Mouse (Mus musculus) thymus, adult 2 months (tissue): ENCODE data around the gene Fbln5. TPM values are rescaled to one million over a fixed set of nuclear protein-coding genes. Genes with fewer than 3 reads are reported as not detected.

Experiments used
- DNase-seq: peaks from one replicate; pipeline ENCODE4 v3.0.0; 2021
- H3K27ac ChIP-seq: fragments of 200-500 bp; 2 replicates; pipeline ENCODE4 v1.5.1; 2012; ENCODE audit warnings: low read length, control low read depth; ENCODE audit not compliant: control insufficient read depth, insufficient read depth
- H3K27me3 ChIP-seq: fragments of 200-500 bp; 2 replicates; pipeline ENCODE4 v1.6.1; 2012; ENCODE audit warnings: mild to moderate bottlenecking, low read length, moderate library complexity, mixed read lengths; ENCODE audit not compliant: control insufficient read depth, insufficient read depth
- H3K36me3 ChIP-seq: fragments of 200-500 bp; 2 replicates; pipeline ENCODE4 v1.6.1; 2012; ENCODE audit warnings: mild to moderate bottlenecking, low read length, moderate library complexity; ENCODE audit not compliant: control insufficient read depth, insufficient read depth
- H3K4me1 ChIP-seq: fragments of 200-500 bp; replicated peaks from 2 replicates; pipeline ENCODE4 v1.6.1; 2012; ENCODE audit warnings: low read length; ENCODE audit not compliant: control insufficient read depth, insufficient read depth
- H3K4me3 ChIP-seq: fragments of 200-500 bp; 2 replicates; pipeline ENCODE4 v1.5.1; 2012; ENCODE audit warnings: mild to moderate bottlenecking, low read length, control low read depth, moderate library complexity; ENCODE audit not compliant: control insufficient read depth, insufficient read depth
- CTCF ChIP-seq: fragments of 200-500 bp; IDR thresholded peaks from 2 replicates; pipeline ENCODE4 v1.5.1; 2012; ENCODE audit warnings: mild to moderate bottlenecking, control low read depth, low read length, moderate library complexity, borderline replicate concordance; ENCODE audit not compliant: control insufficient read depth, poor library complexity, insufficient read depth; ENCODE audit errors: extremely low read depth
- POLR2A ChIP-seq: fragments of 200-500 bp; IDR thresholded peaks from 2 replicates; pipeline ENCODE4 v1.6.1; 2012; ENCODE audit warnings: mild to moderate bottlenecking, low read length, control low read depth, moderate library complexity; ENCODE audit not compliant: control insufficient read depth, poor library complexity, insufficient read depth; ENCODE audit errors: extremely low read depth
- WGBS: fragments of 180-500 bp; shearing (Covaris S2); methylation state at CpG from one replicate; pipeline ENCODE4 v1.1.7; 2018; 5-methylcytosine and 5-hydroxymethylcytosine counted together
- polyA plus RNA-seq: library from polyadenylated mRNA; depleted of rRNA; stranded (reverse); fragments of >200 nt; gene quantifications from 2 replicates; pipeline ENCODE4 v1.2.3, GENCODE M21; 2012

Gene Fbln5
- polyA plus RNA-seq, 1 experiment: 16.3 TPM

GRCm38 (mm10) chr12:101766228-101766852 is 52.5 kb downstream of the Fbln5 start:
- H3K4me3 ChIP-seq: no peak overlapping the region
- TF ChIP-seq POLR2A: no peak
- no peak for TF ChIP-seq CTCF
- no peaks in the 10 kb centered on the region for H3K36me3 ChIP-seq
- H3K27me3 ChIP-seq: no peaks in the 10 kb centered on the region
- no peaks in the 10 kb centered on the region for H3K4me1 ChIP-seq
- 61% methylated on average over 3 of the region's 3 CpGs for WGBS
- H3K27ac ChIP-seq: no peak overlapping the region
- DNase-seq: no peak

GRCm38 (mm10) chr12:101764870-101765269 is 54.0 kb downstream of the Fbln5 start:
- WGBS: 56% methylated on average over 5 of the region's 5 CpGs
- no peak for DNase-seq
- no peak overlapping the region for H3K27ac ChIP-seq

GRCm38 (mm10) chr12:101763065-101763464 is 55.8 kb downstream of the Fbln5 start:
- H3K4me1 ChIP-seq: no peaks in the 10 kb centered on the region
- no peak overlapping the region for H3K27ac ChIP-seq
- TF ChIP-seq CTCF (no peak), POLR2A (no peak)
- DNase-seq: no peak
- no peaks in the 10 kb centered on the region for H3K27me3 ChIP-seq
- no peaks in the 10 kb centered on the region for H3K36me3 ChIP-seq
- WGBS: 89% methylated on average over 3 of the region's 3 CpGs
- no peak overlapping the region for H3K4me3 ChIP-seq

More at GRCm38 (mm10) chr12:101764870-101765269, 54.0 kb downstream of the Fbln5 start:
- Histone ChIP-seq H3K36me3 (no peaks in the 10 kb centered on the region), H3K27me3 (no peaks in the 10 kb centered on the region), H3K4me1 (no peaks in the 10 kb centered on the region), H3K4me3 (no peak overlapping the region)
- TF ChIP-seq CTCF (no peak), POLR2A (no peak)

- 96% methylated on average over 5 of the region's 5 CpGs for WGBS
- H3K36me3 ChIP-seq: no peaks in the 10 kb centered on the region
Observed at GRCm38 (mm10) chr12:101762054-101762453, 56.8 kb downstream of the Fbln5 start.

GRCm38 (mm10) chr12:101759440-101760045 is 59.3 kb downstream of the Fbln5 start:
- Histone ChIP-seq H3K4me1 (no peaks in the 10 kb centered on the region), H3K27ac (no peak overlapping the region), H3K4me3 (no peak overlapping the region), H3K27me3 (no peaks in the 10 kb centered on the region), H3K36me3 (no peaks in the 10 kb centered on the region)
- TF ChIP-seq POLR2A (no peak), CTCF (no peak)
- WGBS: 54% methylated on average over 6 of the region's 6 CpGs
- DNase-seq: no peak

More at GRCm38 (mm10) chr12:101762054-101762453, 56.8 kb downstream of the Fbln5 start:
- no peaks in the 10 kb centered on the region for H3K4me1 ChIP-seq
- TF ChIP-seq CTCF (no peak), POLR2A (no peak)
- H3K27me3 ChIP-seq: no peaks in the 10 kb centered on the region
- no peak for DNase-seq
- no peak overlapping the region for H3K4me3 ChIP-seq
- H3K27ac ChIP-seq: no peak overlapping the region

GRCm38 (mm10) chr12:101758698-101759097 is 60.2 kb downstream of the Fbln5 start:
- DNase-seq: no peak
- H3K27me3 ChIP-seq: no peaks in the 10 kb centered on the region
- no peak overlapping the region for H3K4me3 ChIP-seq
- TF ChIP-seq CTCF (no peak), POLR2A (no peak)
- H3K4me1 ChIP-seq: no peaks in the 10 kb centered on the region
- no peaks in the 10 kb centered on the region for H3K36me3 ChIP-seq
- H3K27ac ChIP-seq: no peak overlapping the region

GRCm38 (mm10) chr12:101742375-101742774 is 76.5 kb downstream of the Fbln5 start:
- DNase-seq: no peak
- TF ChIP-seq POLR2A (no peak), CTCF (no peak)
- Histone ChIP-seq H3K36me3 (no peaks in the 10 kb centered on the region), H3K27me3 (no peaks in the 10 kb centered on the region), H3K27ac (no peak overlapping the region), H3K4me3 (no peak overlapping the region), H3K4me1 (no peaks in the 10 kb centered on the region)
- 85% methylated on average over 2 of the region's 2 CpGs for WGBS
